Mouse (Mus musculus): ENCODE measurements around the gene Arid2.
A peak's percentile ranks its signal among the peaks of the same experiment; 100 is the strongest.
"Not testable (repeated sequence)": the region's sequence is repeated elsewhere in the genome, so short reads cannot be mapped to it uniquely, and the experiment has no call there.

Arid2 gene

DNA sequence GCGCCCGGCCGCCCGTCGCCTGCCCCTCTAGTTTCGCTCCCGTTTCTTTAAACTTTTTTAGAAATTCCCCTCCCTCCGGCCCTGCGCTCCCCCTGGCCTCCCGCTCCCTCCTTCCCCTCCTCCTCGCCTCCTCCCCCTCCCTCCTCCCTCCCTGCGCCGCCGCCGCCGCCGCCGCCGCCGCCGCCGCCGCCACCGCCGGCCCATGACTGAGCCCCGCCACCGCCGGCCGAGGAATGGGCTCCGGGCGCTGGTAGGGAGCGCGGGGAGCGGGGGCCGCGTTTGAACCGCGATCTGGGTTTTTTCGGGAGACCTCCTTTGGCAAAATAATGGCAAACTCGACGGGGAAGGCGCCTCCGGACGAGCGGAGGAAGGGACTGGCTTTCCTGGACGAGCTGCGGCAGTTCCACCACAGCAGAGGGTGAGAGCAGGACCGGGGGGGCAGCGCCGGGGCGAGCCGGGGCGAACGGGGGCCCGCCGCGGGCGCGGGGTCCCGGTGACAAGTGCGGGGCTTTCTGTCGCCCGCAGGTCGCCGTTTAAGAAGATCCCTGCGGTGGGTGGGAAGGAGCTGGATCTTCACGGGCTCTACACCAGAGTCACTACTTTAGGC is at the start of gene Arid2:
Gene Arid2 (plus strand): TSS at position 150 of the 607 bp plus-strand sequence.
- peak; percentile 54 to 67 for DNase-seq (ENCODE audit: low spot score in 2 of 2)

DNA sequence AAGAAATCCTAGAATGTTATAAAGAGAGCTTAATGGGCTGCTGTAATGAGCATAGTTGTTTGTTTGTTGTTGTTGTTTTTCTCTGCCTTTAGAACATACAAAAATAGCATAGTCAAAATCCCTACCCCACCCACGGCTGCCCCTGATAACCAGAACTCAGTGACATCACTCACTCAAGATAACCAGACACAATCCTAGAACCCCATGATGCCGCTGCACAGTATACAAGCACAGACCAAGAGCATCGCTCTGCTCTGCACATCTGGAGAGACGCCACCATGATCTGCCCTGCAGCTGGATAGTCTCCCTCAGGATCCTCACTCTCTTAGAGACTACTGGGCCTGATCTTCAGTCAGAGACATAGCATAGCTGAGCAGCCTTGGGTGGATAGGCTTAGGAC is 49.2 kb upstream of the Arid2 start:
- no peak for DNase-seq (ENCODE audit: low spot score in 2 of 2)

DNA sequence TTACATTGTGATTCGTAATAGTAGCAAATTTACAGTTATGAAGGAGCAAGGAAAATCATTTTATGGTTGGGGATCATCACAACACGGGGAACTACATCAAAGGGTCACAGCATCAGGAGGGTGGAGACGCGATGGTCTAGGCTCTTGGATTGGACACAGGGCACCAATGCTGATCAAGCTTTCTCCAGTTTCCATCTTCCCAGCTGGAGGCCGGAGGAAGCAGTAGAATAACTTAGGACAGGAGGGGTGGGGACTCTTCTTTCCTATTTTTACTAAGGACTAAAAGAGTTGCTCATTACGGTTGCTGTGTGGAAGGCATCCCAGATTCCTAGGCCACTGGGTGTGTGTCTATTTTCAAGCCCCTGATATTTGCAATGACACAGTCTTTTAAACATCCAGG is 43.1 kb upstream of the Arid2 start:
- DNase-seq (ENCODE audit: low spot score in 2 of 2) = no peak

DNA sequence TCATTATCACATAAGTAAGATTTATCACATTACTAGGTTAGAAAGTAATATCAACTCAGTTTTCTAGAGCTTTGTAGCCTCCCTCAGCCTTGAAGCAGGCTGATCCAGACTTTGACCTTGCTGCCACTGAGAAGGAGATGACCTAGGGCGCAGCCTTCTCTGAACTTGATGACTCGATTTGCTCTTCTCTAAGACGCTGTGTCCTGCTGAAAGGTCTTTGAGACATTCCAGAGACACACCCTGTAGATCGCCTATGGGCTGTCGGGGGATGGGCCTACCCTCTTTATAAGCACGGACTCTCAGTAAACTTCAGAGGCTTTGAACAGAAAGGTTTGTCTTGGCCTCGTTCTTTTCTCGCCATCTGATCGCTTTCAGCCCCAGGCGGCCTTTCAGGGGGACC is 42.6 kb upstream of the Arid2 start:
- DNase-seq (ENCODE audit: low spot score in 2 of 2) = not testable (repeated sequence)

DNA sequence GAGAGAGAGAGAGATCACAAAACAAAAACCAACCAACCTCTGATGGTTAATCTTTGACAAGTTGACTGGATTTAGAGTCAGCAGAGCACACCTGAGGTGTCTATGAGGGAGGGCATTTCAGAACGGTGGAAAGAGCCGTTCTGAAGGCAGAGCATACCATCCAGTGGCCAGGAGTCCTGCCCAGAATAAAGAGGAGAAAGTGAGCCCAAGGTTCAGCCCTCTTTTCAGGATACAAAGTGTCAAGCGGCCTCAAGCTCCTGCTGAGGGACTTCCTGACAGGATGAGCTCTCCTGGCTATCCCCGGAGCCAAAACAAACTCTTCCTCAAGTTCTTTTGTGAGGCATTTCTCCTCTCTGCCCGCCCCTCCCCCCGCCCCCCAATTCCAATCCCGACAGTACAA is 33.5 kb upstream of the Arid2 start:
- DNase-seq (ENCODE audit: low spot score in 2 of 2) = no peak

DNA sequence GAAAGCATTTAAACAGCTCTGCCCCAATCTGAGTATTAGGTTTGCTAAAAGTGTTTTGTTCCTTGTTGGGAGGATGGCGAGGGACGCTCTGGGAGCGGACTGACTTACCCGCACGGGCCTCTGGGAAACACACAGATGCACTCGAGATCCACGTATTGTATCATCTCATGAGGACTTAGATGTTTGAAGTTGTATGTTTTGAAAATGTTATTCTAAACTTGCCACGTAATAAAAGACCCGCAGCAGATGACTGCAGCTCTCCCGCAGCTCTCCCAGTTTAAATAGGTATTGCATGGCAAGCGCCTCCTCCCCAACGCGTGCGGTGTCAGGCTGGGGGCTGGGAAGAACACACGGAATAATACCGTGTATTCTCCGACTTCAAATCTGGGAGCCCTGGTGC is 33.0 kb upstream of the Arid2 start:
- no peak for DNase-seq (ENCODE audit: low spot score in 2 of 2)

DNA sequence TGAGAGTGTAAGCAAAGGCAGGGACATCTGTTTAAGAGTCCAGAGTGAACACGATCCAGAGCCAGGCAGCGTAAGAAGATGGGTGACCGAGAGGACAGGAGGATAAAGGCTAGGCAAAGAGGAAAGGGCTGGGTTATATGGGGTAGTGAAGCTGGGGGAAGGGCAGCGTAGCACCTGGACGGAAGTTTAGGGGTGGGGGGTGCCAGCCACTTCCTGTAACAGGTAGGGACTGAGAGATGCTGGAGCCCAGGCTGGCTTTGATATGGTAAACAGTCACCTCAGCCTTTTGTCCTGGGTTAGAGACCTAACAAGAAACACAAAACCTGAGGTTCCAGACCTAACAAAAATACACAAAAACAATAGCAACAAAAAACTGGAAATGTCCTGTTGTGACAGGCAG is 29.5 kb upstream of the Arid2 start:
- DNase-seq (ENCODE audit: low spot score in 2 of 2) = no peak

DNA sequence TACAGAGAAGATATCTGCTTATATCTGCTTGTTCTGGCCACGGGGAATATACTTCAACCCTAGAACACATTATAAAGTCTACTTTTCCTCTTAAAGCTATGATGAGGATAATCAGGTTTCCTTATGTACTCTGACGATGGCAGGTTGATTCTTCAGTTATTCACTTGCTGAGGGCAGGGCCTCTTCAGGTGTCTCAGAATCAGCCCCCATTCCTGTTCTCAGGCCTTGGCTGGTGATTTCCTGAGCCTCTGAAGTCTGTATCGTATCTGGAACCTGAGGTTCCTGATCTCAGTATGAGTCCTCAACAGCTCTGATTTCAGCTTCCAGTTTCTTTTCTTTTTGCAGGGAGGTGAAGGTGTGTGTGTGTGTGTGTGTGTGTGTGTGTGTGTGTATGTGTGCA is 22.7 kb upstream of the Arid2 start:
- no peak for DNase-seq (ENCODE audit: low spot score in 2 of 2)

DNA sequence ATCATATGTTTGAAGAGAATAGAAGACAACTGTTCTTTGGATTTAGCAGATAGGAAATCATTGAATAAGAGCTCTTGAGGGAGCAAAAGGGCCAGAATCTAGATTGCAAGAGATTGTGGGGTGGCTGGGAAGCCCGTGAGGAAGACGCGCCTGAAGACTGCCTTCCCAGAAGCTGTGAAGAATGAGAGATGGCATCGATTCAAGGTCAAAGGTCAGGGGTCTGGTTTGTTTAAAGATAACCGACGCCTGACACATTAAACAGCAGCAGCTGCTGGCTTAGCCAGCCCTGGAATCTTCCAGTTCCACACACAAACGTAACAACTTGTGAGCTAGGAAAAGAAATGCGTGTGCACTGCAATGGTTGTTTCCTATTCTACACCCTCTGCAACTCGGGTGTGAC is 19.4 kb upstream of the Arid2 start:
- DNase-seq (ENCODE audit: low spot score in 2 of 2) = no peak

DNA sequence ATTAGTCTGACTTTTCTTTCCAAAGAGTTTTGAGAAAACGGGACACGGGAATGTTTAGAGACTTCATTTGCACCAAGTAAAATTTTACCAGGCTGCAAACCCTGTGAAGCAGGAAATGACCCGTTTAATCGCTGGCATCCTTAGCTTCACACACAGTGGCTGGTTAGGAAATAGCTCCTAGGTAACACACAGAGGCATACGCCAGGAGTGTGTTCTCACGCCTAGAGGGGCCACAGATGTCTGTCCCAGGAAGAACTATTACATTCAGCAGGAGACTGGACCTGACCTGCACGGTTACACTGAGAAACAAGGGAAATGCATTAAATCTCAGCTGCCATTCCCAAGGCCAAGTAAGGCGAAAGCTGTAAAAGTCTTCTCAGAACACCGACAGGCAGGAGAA is 18.7 kb upstream of the Arid2 start:
- no peak for DNase-seq (ENCODE audit: low spot score in 2 of 2)

DNA sequence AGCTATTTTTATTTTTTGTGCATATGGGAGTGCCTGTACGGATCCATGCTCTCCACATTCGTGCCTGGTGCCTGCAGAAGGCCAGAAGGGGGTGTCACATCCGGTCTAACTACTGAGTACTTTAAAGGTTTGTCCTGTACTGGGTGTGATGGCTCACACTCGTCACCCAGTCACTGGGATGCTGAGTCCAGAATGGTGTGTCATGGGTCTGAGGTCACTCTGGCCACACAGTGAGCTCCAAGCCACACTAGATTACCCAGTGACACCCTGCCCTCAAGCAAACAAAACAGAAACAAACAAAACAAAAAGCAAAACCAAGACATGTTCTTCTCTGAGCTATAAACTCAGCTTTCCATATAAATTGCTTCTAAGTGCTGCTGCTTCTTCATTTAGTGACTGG is 17.9 kb upstream of the Arid2 start:
- DNase-seq (ENCODE audit: low spot score in 2 of 2) = no peak

DNA sequence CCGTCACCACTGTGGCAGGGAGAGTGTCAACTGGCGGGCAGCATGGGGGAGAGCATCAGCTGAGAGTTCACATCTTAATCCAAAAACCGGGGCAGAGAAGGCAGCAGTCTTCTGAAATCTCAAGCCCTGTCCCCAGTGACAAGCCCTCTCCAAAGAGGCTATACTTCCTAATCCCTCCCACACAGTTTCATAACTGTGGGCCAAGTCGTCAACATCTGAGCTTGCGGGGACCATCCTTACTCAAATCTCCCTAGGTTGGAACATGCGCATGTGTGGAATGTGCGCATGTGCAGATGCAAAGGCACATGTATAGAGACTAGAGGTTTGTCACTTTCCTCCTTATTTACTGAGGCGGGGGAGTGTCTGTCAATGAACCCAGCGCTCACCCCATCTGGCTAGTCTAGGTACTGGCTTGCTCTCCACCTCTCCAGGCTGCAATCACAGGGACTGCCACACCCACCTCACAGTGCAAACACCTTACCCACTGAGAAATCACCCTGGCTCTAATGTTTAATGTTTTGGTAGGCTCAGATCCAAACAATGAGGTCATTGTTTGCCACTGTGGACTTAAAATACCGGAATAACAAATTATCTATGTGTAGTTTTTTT is 16.9 kb upstream of the Arid2 start:
- DNase-seq (ENCODE audit: low spot score in 2 of 2) = no peak

DNA sequence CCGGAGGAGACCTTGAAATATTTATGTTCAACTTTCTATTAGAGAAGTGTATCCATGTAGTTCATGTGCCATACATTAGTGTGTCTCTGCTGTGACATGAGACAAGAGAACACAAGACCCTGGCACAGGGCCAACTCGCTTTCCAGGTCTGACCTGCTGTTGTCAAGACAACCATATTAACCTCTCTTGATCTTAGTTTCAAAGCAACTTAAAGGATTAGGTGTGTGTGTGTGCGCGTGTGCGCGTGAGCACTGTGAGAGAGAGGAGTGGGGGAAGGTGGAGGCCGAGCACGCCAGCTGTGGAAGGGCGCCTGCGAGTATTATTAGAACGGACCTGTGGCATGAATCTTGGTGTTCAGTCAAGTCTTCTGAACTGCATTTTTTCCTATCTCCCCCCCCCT is 15.0 kb upstream of the Arid2 start:
- no peak for DNase-seq (ENCODE audit: low spot score in 2 of 2)

DNA sequence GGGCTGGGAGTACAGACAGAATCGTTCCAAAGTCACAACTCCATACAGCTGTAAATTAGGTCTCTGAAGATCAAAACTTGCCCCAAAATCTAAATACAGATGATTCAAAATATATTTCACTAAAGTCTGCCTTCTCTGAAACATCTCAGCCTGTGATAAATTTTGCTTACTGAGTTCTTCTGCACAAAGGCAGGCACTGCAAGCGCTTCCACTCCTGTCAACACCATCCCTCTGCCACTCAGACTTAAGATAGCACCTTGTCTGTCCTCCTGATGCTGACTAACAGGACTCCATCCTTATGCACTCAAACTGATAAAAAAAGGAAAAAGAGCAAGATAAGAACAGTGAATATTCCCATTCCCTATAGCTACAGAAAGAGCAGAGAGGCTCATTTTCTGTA is 13.0 kb upstream of the Arid2 start:
- DNase-seq (ENCODE audit: low spot score in 2 of 2) = no peak

DNA sequence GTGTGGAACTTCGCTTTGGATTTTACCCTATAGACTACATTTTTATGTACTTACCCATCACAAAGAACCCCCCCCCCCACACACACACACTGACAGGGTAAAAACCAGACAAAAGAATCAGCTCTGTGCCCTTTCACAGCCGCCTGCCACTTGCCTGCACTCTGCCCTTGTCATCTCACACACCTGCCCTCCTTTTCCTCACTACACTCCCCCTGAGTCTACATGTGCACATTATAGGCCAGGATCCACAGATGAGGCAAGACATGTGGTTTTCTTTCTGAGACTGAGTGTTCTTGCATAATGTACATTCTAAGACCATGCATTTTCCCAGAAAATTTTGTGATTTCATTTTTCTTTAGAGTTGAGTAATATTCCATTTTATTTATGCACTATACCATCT is 12.1 kb upstream of the Arid2 start:
- no peak for DNase-seq (ENCODE audit: low spot score in 2 of 2)

DNA sequence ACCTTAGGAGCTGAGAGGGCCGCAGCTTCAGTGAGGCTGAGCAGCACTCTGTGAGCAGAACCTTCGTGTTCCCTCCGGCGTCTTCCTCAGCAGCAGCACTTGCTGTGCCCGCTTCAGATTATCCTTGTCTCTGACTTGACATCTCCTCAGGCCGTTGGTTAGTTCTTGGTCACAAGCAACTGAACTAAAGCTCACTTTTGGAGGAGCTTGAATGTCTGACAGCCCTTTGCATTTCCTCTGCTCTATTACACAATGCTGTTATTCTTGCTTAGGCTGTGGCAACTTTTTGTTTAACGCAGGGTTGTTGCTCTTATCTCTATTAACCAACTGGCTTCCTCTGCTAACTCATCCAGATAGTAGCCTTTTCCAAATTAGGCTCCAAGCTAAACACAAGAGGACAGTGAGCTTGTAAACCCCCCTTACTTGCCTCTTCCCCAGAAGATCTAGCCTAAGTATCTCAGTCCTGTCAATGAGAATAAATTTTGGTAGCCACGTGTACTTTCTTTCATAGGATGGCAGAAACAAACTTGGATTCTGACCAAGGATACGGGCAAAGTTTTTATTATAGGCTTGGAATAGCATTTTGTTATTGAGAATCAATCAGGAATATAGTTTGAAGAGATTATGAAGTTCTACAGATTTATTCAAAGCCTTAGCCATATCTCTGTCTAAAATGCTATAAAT is 11.4 kb upstream of the Arid2 start:
- DNase-seq (ENCODE audit: low spot score in 2 of 2) = no peak

DNA sequence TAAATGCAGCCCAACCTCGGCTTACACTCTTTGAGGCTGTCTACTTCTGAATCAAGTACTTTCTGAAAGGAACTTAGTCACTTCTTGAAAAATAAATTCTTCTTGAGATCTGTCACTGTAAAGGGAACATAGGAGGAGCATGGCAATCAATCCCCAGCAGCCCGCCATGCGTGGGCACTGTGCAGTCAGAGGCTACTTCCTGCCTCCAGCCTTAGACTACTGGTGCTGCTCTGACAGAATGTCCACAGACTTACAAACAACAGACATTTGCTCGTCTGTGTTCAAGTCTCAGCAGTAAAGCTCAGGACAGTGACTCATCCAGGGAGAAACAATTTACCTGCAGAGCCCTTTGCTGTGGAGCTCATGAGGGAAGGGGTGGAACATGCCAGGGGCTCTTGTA is 10.3 kb upstream of the Arid2 start:
- no peak for DNase-seq (ENCODE audit: low spot score in 2 of 2)

DNA sequence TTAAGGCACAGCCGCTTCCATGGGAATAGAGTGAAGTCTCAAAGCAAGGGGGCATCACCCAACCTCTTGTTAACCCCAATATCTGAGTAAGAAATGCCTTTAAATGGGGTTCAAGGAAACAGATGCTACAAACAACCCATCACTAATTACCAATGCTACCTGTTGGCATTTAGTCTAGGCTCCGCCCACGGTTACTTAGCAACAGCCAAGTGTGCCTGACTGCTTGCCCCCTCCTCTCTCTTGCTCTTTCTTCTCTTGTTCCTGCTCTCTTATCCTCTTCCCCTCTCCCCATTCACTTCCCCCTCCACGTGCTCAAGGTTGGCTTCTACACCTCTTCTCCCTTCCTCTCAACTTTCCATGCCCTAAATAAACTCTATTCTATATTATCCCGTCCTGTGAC is 6.1 kb upstream of the Arid2 start:
- no peak for DNase-seq (ENCODE audit: low spot score in 2 of 2)

DNA sequence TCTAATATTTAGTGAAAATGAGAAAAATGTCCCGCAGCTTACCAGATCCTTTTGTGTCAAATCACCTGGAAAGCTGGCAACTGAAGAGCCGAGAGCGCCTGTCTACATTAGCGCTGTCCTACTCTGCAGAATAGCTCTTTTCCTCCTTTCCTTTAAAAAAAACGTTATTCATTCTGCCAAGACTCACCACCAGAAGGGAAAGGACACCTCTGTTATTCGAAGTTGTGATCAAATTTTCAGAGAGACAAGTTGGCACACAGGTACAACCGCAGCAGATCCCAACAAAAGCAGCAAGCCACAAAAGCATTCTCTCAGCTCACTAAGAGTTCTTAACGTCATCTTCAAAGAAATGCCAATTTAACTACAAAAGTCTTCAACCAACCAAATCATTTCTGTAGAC is 4.2 kb upstream of the Arid2 start:
- DNase-seq (ENCODE audit: low spot score in 2 of 2) = no peak

DNA sequence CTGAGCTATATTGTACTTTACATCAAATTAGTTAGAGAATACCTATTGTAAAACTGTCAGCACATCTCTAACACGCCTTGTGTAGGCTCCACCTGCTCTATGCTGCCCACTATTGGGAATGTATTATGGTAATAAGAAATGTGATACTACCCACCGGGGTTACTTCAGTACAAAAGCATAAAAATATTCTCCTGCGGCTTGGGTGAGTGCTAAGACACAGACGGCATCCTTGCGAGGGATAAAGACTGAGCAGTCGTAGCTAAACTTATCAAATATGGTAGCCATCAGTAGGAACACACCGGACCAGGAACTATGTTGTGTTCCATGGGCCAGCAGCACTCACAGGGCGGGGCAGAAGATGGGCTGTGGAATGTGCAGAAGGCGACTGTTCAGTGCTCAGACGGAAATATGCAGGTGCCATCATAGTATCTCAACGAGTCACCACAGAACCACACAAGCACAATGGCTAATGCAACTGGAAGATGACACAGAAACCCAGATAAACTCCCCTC is 3.3 kb upstream of the Arid2 start:
- peak in 1 of 2 experiments; percentile 21 for DNase-seq (ENCODE audit: low spot score in 2 of 2)

DNA sequence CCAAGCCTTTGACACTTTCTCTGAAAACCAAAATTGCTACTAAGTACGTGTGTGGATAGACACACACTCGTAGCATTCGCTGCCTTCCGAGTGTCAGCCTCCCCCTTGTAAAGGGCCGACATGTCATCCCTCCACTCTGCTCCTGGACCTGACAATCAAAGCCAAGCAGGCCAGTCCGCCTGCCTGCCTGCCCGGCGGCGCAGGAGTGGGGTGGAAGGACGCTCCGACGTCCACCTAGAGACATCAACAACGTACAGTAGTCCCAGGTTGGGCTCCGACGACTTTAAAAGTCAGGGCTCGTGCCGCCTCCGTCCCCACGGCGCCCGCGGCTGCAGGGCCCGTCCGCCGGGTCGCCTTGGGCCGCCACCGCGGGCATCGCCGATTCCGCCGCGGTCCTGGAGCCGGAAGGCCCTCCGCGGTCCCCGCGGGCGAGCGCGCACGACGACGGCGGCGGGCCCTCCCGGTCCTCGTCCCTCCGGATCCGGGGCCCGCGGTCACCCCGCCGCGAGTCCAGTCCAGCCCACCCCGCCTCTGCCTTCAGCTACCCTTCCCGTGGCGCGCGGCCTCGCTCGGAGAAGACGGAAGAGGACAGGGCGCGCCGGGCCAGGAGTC is 2.5 kb upstream of the Arid2 start:
- DNase-seq (ENCODE audit: low spot score in 2 of 2) = peak; percentile 35 to 45

DNA sequence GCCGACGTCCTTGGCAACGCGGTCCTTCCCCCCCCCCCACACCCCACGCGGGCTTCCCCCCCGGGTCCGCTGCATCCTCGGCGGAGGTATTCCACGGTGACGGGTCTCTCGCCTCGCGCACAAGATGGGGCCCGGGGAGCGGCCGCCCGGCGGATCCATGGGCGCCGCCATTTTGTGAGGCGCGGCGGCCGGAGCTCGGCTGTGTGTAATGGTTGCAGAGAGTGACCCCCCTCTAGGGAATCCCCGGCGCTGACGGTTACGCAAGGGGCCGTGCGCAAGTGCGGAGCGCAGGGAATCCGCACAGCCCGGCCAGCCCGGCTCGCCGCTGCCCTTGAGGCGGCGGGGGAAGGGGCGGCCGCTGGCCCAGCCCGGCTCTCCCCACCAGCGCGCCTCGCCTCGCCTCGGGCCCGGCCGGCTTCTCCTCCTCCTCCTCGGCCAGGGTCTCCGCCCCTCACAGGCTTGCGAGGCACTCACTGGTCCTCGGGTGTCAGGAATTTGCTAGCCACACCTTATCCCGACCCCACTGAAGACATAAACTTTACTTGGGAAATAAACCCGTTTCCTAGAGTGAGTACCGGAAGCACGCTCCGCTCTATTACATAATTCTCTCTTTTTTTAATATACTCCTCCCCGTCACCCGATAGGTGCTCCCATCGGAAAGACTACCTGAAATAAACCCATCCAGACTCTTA is 1.8 kb upstream of the Arid2 start:
- DNase-seq (ENCODE audit: low spot score in 2 of 2) = peak; percentile 60 to 75
